In the genomic region with DNA sequence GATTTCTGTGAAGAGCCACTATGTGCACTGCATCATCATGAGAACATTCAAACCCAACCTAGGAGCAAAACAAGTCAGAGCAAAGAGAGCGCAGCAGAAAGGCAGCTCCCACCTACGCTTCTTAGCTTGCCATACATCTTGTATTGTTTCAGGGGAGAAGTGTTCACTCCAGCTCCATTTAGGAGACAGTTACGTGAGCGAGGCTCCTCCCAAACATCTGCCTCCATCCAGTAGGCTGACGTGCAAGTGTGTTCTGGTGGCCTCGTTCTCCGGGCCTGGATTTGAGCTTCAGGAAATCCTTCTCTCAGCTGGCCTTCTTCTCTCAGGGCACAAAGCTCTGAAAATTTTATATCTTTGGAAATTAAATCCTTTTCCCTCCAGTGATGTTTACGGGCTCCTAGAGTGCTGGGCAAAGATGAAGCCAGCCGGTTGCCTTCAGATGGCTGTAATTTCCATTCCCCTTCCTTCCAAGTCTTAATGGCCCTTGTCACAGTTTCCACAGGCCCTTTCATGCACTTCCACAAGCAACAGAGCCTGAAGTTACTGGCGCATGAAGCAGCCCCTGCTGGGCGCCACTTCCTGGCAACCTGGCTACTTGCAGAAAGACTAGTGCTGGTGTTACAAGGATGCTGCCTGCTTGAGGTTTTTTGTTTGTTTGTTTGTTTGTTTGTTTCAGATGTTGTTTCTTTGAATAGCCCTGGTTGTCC, we compare ENCODE assay signal across 9 mouse cellular contexts.
DNase-seq lines count a peak whose midpoint lies in the region; ATAC-seq lines count a peak whose summit lies in the region.
"Had no signal": no experiment of that assay in that cellular context is flagged by ENCODE, and none has a peak within 500 bp of the region (broad histone marks: within the 10 kb centered on the region; RNA-seq: fewer than 3 reads in every experiment).

No protein-coding gene starts in this region.

- no peak overlapping the region for H3K9ac ChIP-seq in heart, embryonic 13.5 days
- H3K9ac ChIP-seq in hindbrain, embryonic 12.5 days, result no peak overlapping the region

- peaks cover 45% of the 10 kb centered on the region for H3K4me1 ChIP-seq in heart, embryonic 13.5 days
- H3K4me1 ChIP-seq in hindbrain, embryonic 12.5 days, result peaks cover 14% of the 10 kb centered on the region

- no peaks in the 10 kb centered on the region for H3K36me3 ChIP-seq in heart, embryonic 13.5 days
- no peaks in the 10 kb centered on the region for H3K36me3 ChIP-seq in hindbrain, embryonic 12.5 days

- intact Hi-C loops in left cerebral cortex, postnatal 36 days (cut with DNase I), result no loop called here

- H3K4me2 ChIP-seq in heart, embryonic 13.5 days, result no peak overlapping the region
- no peak overlapping the region for H3K4me2 ChIP-seq in hindbrain, embryonic 12.5 days (replicated peaks)

- WGBS in heart, embryonic 13.5 days, result 78% methylated on average over 11 of the region's 11 CpGs
- 59% methylated on average over 11 of the region's 11 CpGs for WGBS in hindbrain, embryonic 12.5 days

- H3K27me3 ChIP-seq in heart, embryonic 13.5 days (replicated peaks), result no peaks in the 10 kb centered on the region
- H3K27me3 ChIP-seq in hindbrain, embryonic 12.5 days, result no peaks in the 10 kb centered on the region

- no peak for DNase-seq in heart, adult 9 months (ENCODE audit: low spot score in 2 of 2)
- peak; percentile 69 for DNase-seq in cerebellum, adult 11 months
- DNase-seq in left cerebral cortex, postnatal 36 days (ENCODE audit: low spot score in 2 of 2), result peak; percentile 38 to 65
- no peak for DNase-seq in urinary bladder, postnatal 36 days (ENCODE audit: low spot score in 2 of 2)
- no peak for DNase-seq in gastrocnemius, postnatal 4 days (ENCODE audit: low spot score in 2 of 2)
- no peak for DNase-seq in ovary, postnatal 36 days (ENCODE audit: low spot score)

- H3K9me3 ChIP-seq in heart, embryonic 13.5 days, result no peaks in the 10 kb centered on the region
- no peaks in the 10 kb centered on the region for H3K9me3 ChIP-seq in hindbrain, embryonic 12.5 days (replicated peaks)

- H3K27ac ChIP-seq in heart, embryonic 13.5 days (replicated peaks), result peak overlapping the region; percentile 62
- peak overlapping the region; percentile 41; the same call in 1 of the 2 replicates for H3K27ac ChIP-seq in hindbrain, embryonic 12.5 days

- no peak overlapping the region for H3K4me3 ChIP-seq in heart, embryonic 13.5 days
- H3K4me3 ChIP-seq in hindbrain, embryonic 12.5 days, result no peak overlapping the region
- H3K4me3 ChIP-seq: myocyte had no signal

- no peak for ATAC-seq in heart, embryonic 13.5 days (ENCODE audit: extremely low read depth, insufficient number of reproducible peaks, low FRiP score, low TSS enrichment)
- no peak for ATAC-seq in hindbrain, embryonic 12.5 days (ENCODE audit: low FRiP score)

Comparison
In these comparisons a context has a peak if more than half of its experiments do, and no peak if none do; other contexts are left out.
1. DNase-seq: peak in cerebellum, adult 11 months (single experiment) and left cerebral cortex, postnatal 36 days (2 of 2); none in heart, adult 9 months (0 of 2), urinary bladder, postnatal 36 days (0 of 2), gastrocnemius, postnatal 4 days (0 of 2) and ovary, postnatal 36 days (single experiment).